Mouse (Mus musculus) stomach, postnatal 0 days (tissue): Measurements from ENCODE around the gene Slc17a8.

Experiments used
- CTCF ChIP-seq: IDR thresholded peaks from 2 replicates; pipeline ENCODE4 v1.5.1; 2016; ENCODE audit warnings: antibody characterized with exemption, low read depth, mild to moderate bottlenecking, moderate library complexity
- EP300 ChIP-seq: optimal IDR thresholded peaks from 2 replicates; pipeline ENCODE3; 2016; ENCODE audit warnings: antibody characterized with exemption

DNA sequence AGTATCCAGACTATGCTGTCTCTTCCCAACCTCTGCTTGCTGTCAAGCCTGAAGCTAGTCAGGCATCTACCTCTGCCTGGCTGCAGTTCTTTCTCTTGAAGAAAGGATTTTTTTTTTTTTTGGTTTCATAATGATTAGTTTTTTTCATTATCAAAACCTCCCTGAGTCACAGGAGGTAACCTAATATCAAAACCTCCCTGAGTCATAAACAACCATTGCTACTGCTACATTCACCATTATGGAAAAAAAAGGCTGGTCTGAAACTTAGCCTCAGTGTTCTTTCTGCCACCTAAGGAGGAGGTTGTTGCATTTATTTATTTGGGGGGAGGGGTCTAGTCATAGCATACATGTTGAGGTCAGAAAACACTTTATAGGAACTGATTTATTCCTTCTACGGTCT lies 31.2 kb downstream of the Slc17a8 start:
- TF ChIP-seq CTCF, result no peak
- no peak for TF ChIP-seq EP300
